Comparison of ENCODE assay signal across 12 mouse cellular contexts in the genomic region with DNA sequence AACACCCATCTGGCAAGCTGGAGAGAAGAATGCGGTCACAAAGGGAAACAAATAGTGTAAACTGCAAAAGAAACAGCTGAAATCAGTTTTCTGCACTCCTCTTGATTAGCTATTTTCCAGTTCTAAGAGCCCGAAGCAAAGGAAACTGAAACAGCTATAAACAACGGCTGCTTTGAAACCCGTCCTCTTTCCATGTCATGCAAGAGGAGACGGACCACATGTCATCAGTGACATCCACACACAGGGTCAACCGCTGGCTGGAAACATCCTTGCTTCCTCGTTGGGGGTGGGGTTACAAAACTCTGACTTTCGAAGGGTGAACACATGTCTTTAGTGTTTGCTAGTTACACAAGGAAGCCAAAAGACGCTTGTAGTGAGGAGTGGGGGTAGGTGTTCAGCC. TPM values are rescaled to one million over a fixed set of nuclear protein-coding genes. Genes with fewer than 3 reads are reported as not detected.
A peak's percentile ranks its signal among the peaks of the same experiment; 100 is the strongest.
DNase-seq lines count a peak whose midpoint lies in the region; ATAC-seq lines count a peak whose summit lies in the region.
"Had no signal": no experiment of that assay in that cellular context is flagged by ENCODE, and none has a peak within 500 bp of the region (broad histone marks: within the 10 kb centered on the region; RNA-seq: fewer than 3 reads in every experiment).

No protein-coding gene starts in this region.

- no peak overlapping the region for H3K4me2 ChIP-seq in embryonic facial prominence, embryonic 11.5 days (ENCODE audit: low read depth, low read length)
- no peak overlapping the region for H3K4me2 ChIP-seq in lung, embryonic 15.5 days
- H3K4me2 ChIP-seq in liver, embryonic 12.5 days = no peak overlapping the region
- H3K4me2 ChIP-seq: midbrain, embryonic 12.5 days had no signal

- H3K27me3 ChIP-seq in heart, embryonic 10.5 days (ENCODE audit: insufficient read depth, poor library complexity, severe bottlenecking) = no peaks in the 10 kb centered on the region
- no peaks in the 10 kb centered on the region; the same call in 1 of the 2 replicates for H3K27me3 ChIP-seq in embryonic facial prominence, embryonic 11.5 days (ENCODE audit: control insufficient read depth, insufficient read depth, low read length)
- no peaks in the 10 kb centered on the region for H3K27me3 ChIP-seq in lung, embryonic 15.5 days
- peaks cover 2% of the 10 kb centered on the region for H3K27me3 ChIP-seq in liver, embryonic 12.5 days (replicated peaks)

- peaks cover 21% of the 10 kb centered on the region for H3K4me1 ChIP-seq in heart, embryonic 10.5 days
- no peaks in the 10 kb centered on the region; the same call in 1 of the 2 replicates for H3K4me1 ChIP-seq in embryonic facial prominence, embryonic 11.5 days (ENCODE audit: control insufficient read depth, insufficient read depth, low read length)
- H3K4me1 ChIP-seq in lung, embryonic 15.5 days = peaks cover 45% of the 10 kb centered on the region
- H3K4me1 ChIP-seq in liver, embryonic 12.5 days = no peaks in the 10 kb centered on the region

- ATAC-seq in embryonic facial prominence, embryonic 11.5 days (replicated peaks; ENCODE audit: insufficient number of reproducible peaks, low FRiP score, low TSS enrichment, low read depth) = no peak; the same call in 1 of the 2 replicates
- peak; percentile 84 for ATAC-seq in lung, embryonic 15.5 days (ENCODE audit: borderline replicate concordance, extremely low read depth, low FRiP score, low TSS enrichment)
- ATAC-seq in liver, embryonic 12.5 days = no peak
- ATAC-seq: activated CD4-positive, CD25-positive, alpha-beta regulatory T cell, adult 4 months had no signal

- no peak overlapping the region for H3K9ac ChIP-seq in embryonic facial prominence, embryonic 11.5 days (replicated peaks; ENCODE audit: low read length)
- no peak overlapping the region for H3K9ac ChIP-seq in lung, embryonic 15.5 days
- no peak overlapping the region for H3K9ac ChIP-seq in liver, embryonic 12.5 days
- H3K9ac ChIP-seq: midbrain, embryonic 12.5 days had no signal

- no peaks in the 10 kb centered on the region for H3K9me3 ChIP-seq in heart, embryonic 10.5 days
- no peaks in the 10 kb centered on the region for H3K9me3 ChIP-seq in embryonic facial prominence, embryonic 11.5 days (replicated peaks; ENCODE audit: control insufficient read depth, low read length)
- no peaks in the 10 kb centered on the region for H3K9me3 ChIP-seq in lung, embryonic 15.5 days
- no peaks in the 10 kb centered on the region for H3K9me3 ChIP-seq in liver, embryonic 12.5 days (replicated peaks)
- H3K9me3 ChIP-seq: midbrain, embryonic 12.5 days had no signal

- H3K36me3 ChIP-seq in heart, embryonic 10.5 days = no peaks in the 10 kb centered on the region
- H3K36me3 ChIP-seq in embryonic facial prominence, embryonic 11.5 days (replicated peaks; ENCODE audit: control insufficient read depth, insufficient read depth, low read depth, low read length) = no peaks in the 10 kb centered on the region
- H3K36me3 ChIP-seq in lung, embryonic 15.5 days = no peaks in the 10 kb centered on the region
- no peaks in the 10 kb centered on the region for H3K36me3 ChIP-seq in liver, embryonic 12.5 days
- H3K36me3 ChIP-seq: midbrain, embryonic 12.5 days had no signal

- 64% methylated on average over 9 of the region's 9 CpGs for WGBS in heart, embryonic 10.5 days
- 27% methylated on average over 9 of the region's 9 CpGs for WGBS in embryonic facial prominence, embryonic 11.5 days
- 22% methylated on average over 9 of the region's 9 CpGs for WGBS in lung, embryonic 15.5 days
- WGBS in liver, embryonic 12.5 days (ENCODE audit: insufficient replicate concordance) = 51% methylated on average over 9 of the region's 9 CpGs

- DNase-seq in heart, adult 11 months = peak; percentile 95
- DNase-seq in heart, embryonic 10.5 days (ENCODE audit: low spot score) = no peak
- peak; percentile 43 for DNase-seq in embryonic facial prominence, embryonic 11.5 days (ENCODE audit: low spot score)
- peak; percentile 42 for DNase-seq in kidney, adult 18-20 months
- DNase-seq in layer of hippocampus, adult 9-11 months = no peak
- DNase-seq in ovary, adult 18-20 months (ENCODE audit: low spot score) = no peak
- DNase-seq: cerebellum, adult 2 months had no signal

- H3K27ac ChIP-seq in heart, embryonic 10.5 days = no peak overlapping the region
- H3K27ac ChIP-seq in embryonic facial prominence, embryonic 11.5 days (replicated peaks; ENCODE audit: low read depth, low read length) = no peak overlapping the region
- H3K27ac ChIP-seq in lung, embryonic 15.5 days = peak overlapping the region; percentile 88
- H3K27ac ChIP-seq in liver, embryonic 12.5 days = no peak overlapping the region
- H3K27ac ChIP-seq: midbrain, embryonic 12.5 days had no signal

- H3K4me3 ChIP-seq in heart, embryonic 10.5 days = no peak overlapping the region
- H3K4me3 ChIP-seq in embryonic facial prominence, embryonic 11.5 days (ENCODE audit: low read depth, low read length) = no peak overlapping the region
- no peak overlapping the region for H3K4me3 ChIP-seq in lung, embryonic 15.5 days
- no peak overlapping the region for H3K4me3 ChIP-seq in liver, embryonic 12.5 days
- H3K4me3 ChIP-seq: midbrain, embryonic 12.5 days had no signal

RNA-seq across cellular contexts. Expression of a gene that starts 27.6 kb away (rescaled TPM):
- polyA plus RNA-seq in heart, embryonic 10.5 days (2016; fragmentation: Nextera tagmentation; extraction: Ambion mirVana) = not detected in 2 replicates
- polyA plus RNA-seq in embryonic facial prominence, embryonic 11.5 days (2014; fragmentation: Nextera tagmentation; extraction: Ambion mirVana) = 0.18 TPM in 1 of 2 replicates, not detected in the other
- 0.14 and 0.19 TPM in 2 replicates for polyA plus RNA-seq in lung, embryonic 15.5 days (2015; fragmentation: Nextera tagmentation; extraction: Ambion mirVana)
- not detected in 2 replicates for polyA plus RNA-seq in liver, embryonic 12.5 days (2016; fragmentation: Nextera tagmentation; extraction: Ambion mirVana)
- polyA plus RNA-seq: activated CD4-positive, CD25-positive, alpha-beta regulatory T cell, adult 4 months; frontal cortex, adult 2 months; midbrain, embryonic 12.5 days had no signal

Comparison
In these comparisons a context has a peak if more than half of its experiments do, and no peak if none do; other contexts are left out.
1. DNase-seq: peak in heart, adult 11 months (single experiment), embryonic facial prominence, embryonic 11.5 days (single experiment) and kidney, adult 18-20 months (single experiment); none in heart, embryonic 10.5 days (single experiment), layer of hippocampus, adult 9-11 months (single experiment) and ovary, adult 18-20 months (single experiment).